Mouse (Mus musculus) embryonic fibroblast, embryonic 13.5 days (primary cell): ENCODE measurements around the gene 4933405L10Rik.

Experiments
- CTCF ChIP-seq: IDR thresholded peaks from 2 replicates; pipeline ENCODE4 v1.5.1; 2011; ENCODE audit warnings: mild to moderate bottlenecking, control low read depth, low read length, moderate library complexity, borderline replicate concordance; ENCODE audit not compliant: insufficient read depth
- POLR2A ChIP-seq: IDR thresholded peaks from 2 replicates; pipeline ENCODE4 v1.6.1; 2011; ENCODE audit warnings: low read depth, mild to moderate bottlenecking, control low read depth, low read length, moderate library complexity

GRCm38 (mm10) chr8:105695080-105695780 lies 12.2 kb upstream of the 4933405L10Rik start:
- TF ChIP-seq CTCF: no peak
- no peak for TF ChIP-seq POLR2A
